In the genomic region with DNA sequence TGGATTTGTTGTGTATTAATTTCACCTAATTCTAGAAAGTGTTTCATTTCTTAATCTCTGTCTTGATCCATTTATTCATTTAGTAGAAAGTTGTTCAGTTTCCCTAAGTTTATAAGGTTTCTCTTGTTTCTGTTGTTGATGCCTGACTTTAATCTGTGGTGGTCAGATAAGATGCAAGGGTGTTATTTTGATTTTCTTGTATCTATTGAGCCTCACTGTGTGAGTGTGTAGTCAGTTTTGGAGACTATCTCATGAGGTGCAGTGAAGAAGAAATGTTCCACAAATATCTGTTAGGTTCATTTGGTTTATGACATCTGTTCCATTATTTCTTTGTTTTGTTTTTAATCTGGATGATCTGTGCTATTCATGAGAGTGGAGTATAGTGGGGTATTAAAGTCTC, we compare ENCODE assay signal across 39 mouse cellular contexts. TPM values are rescaled to one million over a fixed set of nuclear protein-coding genes. Genes with fewer than 3 reads are reported as not detected.
"Had no signal": no experiment of that assay in that cellular context is flagged by ENCODE, and none has a peak within 500 bp of the region (broad histone marks: within the 10 kb centered on the region; RNA-seq: fewer than 3 reads in every experiment).

No protein-coding gene starts in this region.

- DNase-seq: cerebellum, adult 9-10 months; cerebellum, adult 9-11 months; cerebellum, postnatal 10 days; cerebellum, postnatal 14 days; cerebellum, postnatal 25 days; cerebellum, postnatal 36 days; embryo, embryonic 11 days; forebrain, postnatal 0 days; gastrocnemius, adult 2 months; gastrocnemius, postnatal 10 days; gastrocnemius, postnatal 14 days; gastrocnemius, postnatal 25 days; gastrocnemius, postnatal 36 days; heart, adult 11 months; heart, adult 18-20 months; heart, adult 2 months had no signal

- H3K27me3 ChIP-seq: embryonic facial prominence, embryonic 12.5 days; embryonic facial prominence, embryonic 13.5 days; embryonic facial prominence, embryonic 15.5 days; forebrain, embryonic 12.5 days; forebrain, embryonic 13.5 days; forebrain, embryonic 15.5 days had no signal

- H3K9me3 ChIP-seq: embryonic facial prominence, embryonic 10.5 days; embryonic facial prominence, embryonic 12.5 days; embryonic facial prominence, embryonic 13.5 days; embryonic facial prominence, embryonic 15.5 days; forebrain, embryonic 10.5 days; forebrain, embryonic 12.5 days; forebrain, embryonic 13.5 days; forebrain, embryonic 15.5 days had no signal

- H3K4me3 ChIP-seq: embryonic facial prominence, embryonic 10.5 days; embryonic facial prominence, embryonic 12.5 days; embryonic facial prominence, embryonic 13.5 days; embryonic facial prominence, embryonic 15.5 days; erythroblast, embryonic 14.5 days; forebrain, embryonic 10.5 days; forebrain, embryonic 12.5 days; forebrain, embryonic 13.5 days; forebrain, embryonic 15.5 days; gastrocnemius, adult 2 months; heart, adult 2 months had no signal

- H3K4me1 ChIP-seq: embryonic facial prominence, embryonic 10.5 days; embryonic facial prominence, embryonic 12.5 days; embryonic facial prominence, embryonic 13.5 days; embryonic facial prominence, embryonic 15.5 days; forebrain, embryonic 10.5 days; forebrain, embryonic 12.5 days; forebrain, embryonic 13.5 days; forebrain, embryonic 15.5 days had no signal

- ATAC-seq: forebrain, embryonic 13.5 days; forebrain, embryonic 14.5 days; forebrain, embryonic 15.5 days; forebrain, embryonic 16.5 days; forebrain, postnatal 0 days had no signal

- H3K27ac ChIP-seq: embryonic facial prominence, embryonic 10.5 days; embryonic facial prominence, embryonic 12.5 days; embryonic facial prominence, embryonic 13.5 days; embryonic facial prominence, embryonic 15.5 days; forebrain, embryonic 10.5 days; forebrain, embryonic 12.5 days; forebrain, embryonic 13.5 days; forebrain, embryonic 15.5 days; gastrocnemius, adult 2 months; heart, adult 2 months had no signal

- H3K36me3 ChIP-seq: embryonic facial prominence, embryonic 12.5 days; embryonic facial prominence, embryonic 15.5 days; forebrain, embryonic 10.5 days; forebrain, embryonic 12.5 days; forebrain, embryonic 15.5 days had no signal

- H3K9ac ChIP-seq: embryonic facial prominence, embryonic 12.5 days; embryonic facial prominence, embryonic 13.5 days; embryonic facial prominence, embryonic 15.5 days; forebrain, embryonic 12.5 days; forebrain, embryonic 13.5 days; forebrain, embryonic 15.5 days; forebrain, postnatal 0 days had no signal

RNA-seq across cellular contexts. Expression of a gene that starts 27.0 kb away (rescaled TPM):
- total RNA-seq: common myeloid progenitor, adult 5-6 weeks; forebrain, postnatal 0 days; gastrocnemius, adult 18-20 months; gastrocnemius, adult 2 months; gastrocnemius, adult 8-10 months; gastrocnemius, postnatal 10 days; gastrocnemius, postnatal 14 days; gastrocnemius, postnatal 25 days; gastrocnemius, postnatal 36 days; gastrocnemius, postnatal 4 days; granulocyte monocyte progenitor cell, adult 5-6 weeks; heart, adult 18-20 months; heart, adult 2 months; heart, adult 8-10 months had no signal
- polyA plus RNA-seq: cortical plate, adult 2 months; embryonic facial prominence, embryonic 10.5 days; embryonic facial prominence, embryonic 11.5 days; embryonic facial prominence, embryonic 12.5 days; embryonic facial prominence, embryonic 13.5 days; embryonic facial prominence, embryonic 14.5 days; embryonic facial prominence, embryonic 15.5 days; erythroblast, embryonic 14.5 days; forebrain, embryonic 10.5 days; forebrain, embryonic 11.5 days; forebrain, embryonic 12.5 days; forebrain, embryonic 13.5 days; forebrain, embryonic 14.5 days; forebrain, embryonic 15.5 days; forebrain, embryonic 16.5 days; forebrain, postnatal 0 days; frontal cortex, adult 2 months; gonadal fat pad, adult 2 months; heart, adult 2 months had no signal
